Mouse (Mus musculus): ENCODE measurements around the gene Dgki.

Dgki gene

DNA sequence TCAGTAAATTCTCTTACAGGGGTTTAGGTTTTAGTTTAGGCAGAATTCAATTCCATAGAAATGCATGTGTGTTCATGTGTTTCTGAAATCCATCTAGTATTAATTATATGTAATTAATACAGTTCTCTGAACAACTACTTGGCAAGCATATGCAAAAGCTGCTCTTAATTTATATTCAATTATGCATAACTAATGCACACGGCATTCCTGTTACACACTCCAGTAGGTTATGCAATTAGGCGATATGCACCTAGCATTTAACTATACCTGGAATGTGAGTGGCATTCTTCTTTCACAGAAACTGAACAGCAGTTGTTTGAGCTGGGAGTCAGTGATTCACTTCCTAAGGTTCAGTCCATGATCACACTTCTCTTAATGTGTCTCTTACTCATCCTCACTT, 370.2 kb downstream of the Dgki start:
- DNase-seq (ENCODE audit: low spot score in 2 of 2) = no peak

- DNase-seq (ENCODE audit: low spot score in 2 of 2) = no peak
Measured at GRCm38 (mm10) chr6:36926455-36926854, 373.5 kb downstream of the Dgki start.

GRCm38 (mm10) chr6:36922006-36922405, 378.0 kb downstream of the Dgki start:
- no peak for DNase-seq (ENCODE audit: low spot score in 2 of 2)

DNA sequence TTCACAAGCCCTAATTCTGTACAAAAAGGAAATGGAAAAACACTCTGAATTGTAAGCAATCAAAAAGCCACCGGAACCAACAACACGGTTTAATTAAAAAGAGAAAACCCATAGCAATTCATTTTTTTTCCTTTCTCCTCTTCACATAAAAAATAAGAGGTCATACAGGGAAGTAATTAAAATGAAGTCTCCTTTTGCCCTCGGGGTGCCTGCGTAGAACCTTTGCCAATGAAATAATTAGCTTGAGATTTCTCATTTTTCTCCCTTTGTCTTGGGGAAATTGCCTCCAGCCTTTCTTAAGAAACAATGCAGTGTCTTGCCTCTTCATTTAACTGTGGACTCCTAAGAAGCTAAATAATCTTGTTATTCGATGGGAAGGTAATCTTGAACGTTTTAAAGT, 388.4 kb downstream of the Dgki start:
- no peak for DNase-seq (ENCODE audit: low spot score in 2 of 2)

GRCm38 (mm10) chr6:36907191-36907590, 392.8 kb downstream of the Dgki start:
- no peak for DNase-seq (ENCODE audit: low spot score in 2 of 2)

- no peak for DNase-seq (ENCODE audit: low spot score in 2 of 2)
Measured at GRCm38 (mm10) chr6:36905965-36906364, 394.0 kb downstream of the Dgki start.

DNA sequence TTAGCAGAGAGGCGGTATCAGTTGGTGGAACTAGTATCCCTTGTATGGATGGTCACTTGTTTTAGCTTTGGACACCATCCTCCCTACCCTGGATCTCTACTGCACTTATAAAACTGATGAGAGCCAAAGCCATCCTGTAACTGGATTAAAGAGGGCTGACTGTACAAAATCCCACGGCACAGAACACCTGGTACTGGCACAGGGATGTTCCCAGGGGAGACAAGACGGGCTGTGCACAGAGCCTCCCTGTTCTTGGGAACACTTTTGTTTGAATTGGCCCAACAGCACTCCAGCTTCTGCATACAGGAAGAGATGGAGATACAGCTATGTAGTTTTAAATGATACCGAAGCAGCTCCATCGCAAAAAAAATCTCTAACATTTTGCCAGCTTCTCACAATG, 395.1 kb downstream of the Dgki start:
- no peak for DNase-seq (ENCODE audit: low spot score in 2 of 2)

DNA sequence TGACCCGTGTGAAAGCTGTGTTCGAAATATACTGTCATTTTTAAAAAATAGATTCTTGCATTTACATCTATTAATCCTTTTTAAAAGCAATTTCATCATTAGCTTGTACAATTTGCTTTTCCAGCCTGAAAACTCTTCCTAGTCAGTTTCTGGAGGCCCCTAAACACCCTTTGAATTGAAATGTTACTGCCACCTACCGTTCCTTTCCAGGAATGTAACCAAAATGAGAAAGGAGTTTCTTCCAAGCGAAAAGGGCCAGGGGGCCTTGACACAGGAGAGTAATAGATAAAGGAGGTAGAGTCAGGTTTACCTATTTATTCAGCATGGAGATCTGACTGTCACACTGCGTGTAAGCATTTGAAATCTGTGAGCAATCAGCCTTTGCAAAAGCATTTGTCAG, 396.2 kb downstream of the Dgki start:
- peak in 1 of 2 experiments; percentile 75 for DNase-seq (ENCODE audit: low spot score in 2 of 2)

DNA sequence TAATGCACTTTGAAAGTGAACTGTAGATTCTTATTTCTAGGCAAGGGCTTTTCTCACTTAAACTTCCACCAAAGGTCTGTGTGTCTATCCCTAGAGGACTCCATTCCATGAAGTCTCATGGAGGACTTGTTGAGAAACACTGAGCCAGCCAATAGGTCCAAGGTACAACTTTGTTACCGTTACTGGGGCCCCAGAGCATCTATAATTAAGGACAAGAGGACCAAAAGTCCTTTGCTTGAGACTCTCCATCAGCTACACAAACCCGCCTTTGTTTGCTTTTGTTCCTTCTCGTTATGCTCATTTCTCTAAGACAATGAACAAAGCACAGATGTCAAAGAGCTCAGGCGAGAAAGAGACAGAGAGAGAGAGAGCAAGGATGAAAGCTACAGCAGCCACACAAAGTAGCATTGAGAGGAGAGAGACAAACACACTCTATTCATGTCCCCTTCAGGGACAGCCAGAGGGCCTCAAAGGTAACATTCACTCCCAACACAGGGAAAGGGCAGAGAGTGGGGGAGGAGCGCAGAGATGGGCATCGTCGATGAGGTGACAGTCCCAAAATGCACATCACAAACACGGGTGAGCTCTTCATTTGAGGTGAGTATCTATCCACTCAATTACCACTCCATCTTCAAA, 396.7 kb downstream of the Dgki start:
- no peak for DNase-seq (ENCODE audit: low spot score in 2 of 2)

DNA sequence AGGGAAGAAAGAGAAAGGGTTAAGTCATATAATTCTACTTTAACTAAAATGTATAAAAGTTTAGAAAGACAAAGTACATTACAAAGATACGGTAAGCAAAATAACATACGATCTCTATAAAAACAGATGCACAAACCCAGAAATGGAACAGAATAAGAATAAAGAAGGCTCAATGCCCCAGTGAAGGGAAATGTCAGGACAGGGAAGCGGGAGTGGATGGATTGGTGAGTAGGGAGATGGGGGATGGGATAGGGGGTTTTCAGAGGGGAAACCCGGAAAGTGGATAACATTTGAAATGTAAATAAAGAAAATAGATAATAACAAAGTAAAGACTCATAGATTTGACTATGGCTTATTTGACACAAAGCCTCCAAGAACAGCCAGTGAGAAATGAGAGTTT, 400.1 kb downstream of the Dgki start:
- DNase-seq (ENCODE audit: low spot score in 2 of 2) = no peak

DNA sequence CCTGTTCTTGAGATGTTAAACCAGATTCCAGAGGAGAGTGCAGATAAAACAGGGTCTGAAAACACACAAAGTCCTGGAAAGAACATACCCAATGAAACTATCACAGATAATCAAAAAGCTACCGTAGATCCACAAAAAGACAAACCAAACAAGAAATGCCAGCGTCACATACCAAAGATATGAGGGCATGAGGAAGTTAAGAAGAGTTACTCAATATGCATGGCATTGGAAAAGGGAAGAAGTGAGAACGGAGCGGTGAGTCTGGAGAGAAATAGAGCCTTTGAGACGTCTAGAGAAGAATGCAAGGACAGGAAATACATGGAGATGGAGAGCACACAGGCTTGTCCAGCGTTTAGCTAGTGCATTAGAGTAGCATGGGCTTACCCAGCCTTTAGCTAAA, 401.6 kb downstream of the Dgki start:
- DNase-seq (ENCODE audit: low spot score in 2 of 2) = no peak

DNA sequence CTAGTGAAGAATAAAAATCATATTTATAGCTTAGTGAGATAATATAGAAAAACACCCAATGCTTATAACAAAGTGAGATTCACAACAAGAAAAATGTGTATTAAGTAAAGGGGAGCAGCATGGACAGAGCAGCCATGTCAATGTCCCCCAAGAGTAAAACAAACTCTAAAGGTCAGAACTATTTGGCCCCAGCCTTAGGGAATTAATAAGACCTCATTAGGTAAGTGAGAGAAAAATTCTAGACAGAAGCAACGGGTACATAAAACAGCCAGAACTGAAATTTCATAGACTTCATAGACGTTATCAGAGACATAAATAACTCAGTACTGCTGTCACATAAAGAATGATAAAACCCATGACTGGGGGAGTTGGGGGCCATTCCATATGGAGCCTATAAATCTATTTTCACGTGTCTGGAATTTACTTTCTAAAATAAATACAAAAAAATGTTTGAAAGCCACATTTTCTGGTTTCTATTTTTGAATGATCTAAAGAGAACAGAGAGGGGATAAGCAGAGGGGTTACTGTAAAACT, 402.3 kb downstream of the Dgki start:
- no peak for DNase-seq (ENCODE audit: low spot score in 2 of 2)

DNA sequence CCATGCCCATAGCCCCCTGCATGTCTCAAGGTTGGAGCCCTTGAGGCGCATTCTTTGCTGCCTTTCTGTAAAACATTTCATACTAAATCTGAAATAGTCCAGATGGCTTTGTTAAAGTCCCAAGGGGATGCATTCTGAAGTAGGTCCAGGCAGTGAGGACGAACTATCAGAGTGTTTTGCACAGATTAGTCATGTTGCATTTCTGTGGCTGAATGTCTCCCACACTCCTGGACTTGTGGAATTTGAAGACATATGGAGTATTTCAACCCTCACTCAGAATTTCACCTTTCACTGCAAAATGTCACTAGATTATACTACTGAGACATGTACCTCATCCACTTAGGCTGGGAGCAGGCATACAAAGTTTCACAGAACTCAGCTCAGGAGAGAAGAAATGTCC, 403.3 kb downstream of the Dgki start:
- DNase-seq (ENCODE audit: low spot score in 2 of 2) = no peak

GRCm38 (mm10) chr6:36891820-36892219, 408.2 kb downstream of the Dgki start:
- DNase-seq (ENCODE audit: low spot score in 2 of 2) = no peak

GRCm38 (mm10) chr6:36890776-36891175, 409.2 kb downstream of the Dgki start:
- DNase-seq (ENCODE audit: low spot score in 2 of 2) = no peak

DNA sequence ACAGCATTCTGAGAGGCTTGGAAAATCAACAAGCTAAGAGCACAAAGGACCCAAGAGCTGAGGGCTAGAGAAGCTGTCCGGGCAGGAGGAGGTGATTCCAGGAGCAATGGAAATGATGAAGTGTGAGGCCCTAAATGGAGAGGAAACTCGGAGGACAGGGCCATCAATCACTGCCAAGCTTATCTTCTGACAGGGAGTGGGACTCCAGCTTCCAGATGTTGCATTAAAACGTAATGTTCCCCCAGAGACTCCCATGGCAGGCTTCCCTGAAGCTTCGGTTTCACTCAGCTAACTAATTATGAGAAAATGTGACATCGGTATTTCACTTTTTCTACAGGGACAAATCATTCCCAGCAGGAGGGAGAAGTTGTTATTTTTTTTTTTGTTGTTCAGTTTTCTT, 409.7 kb downstream of the Dgki start:
- no peak for DNase-seq (ENCODE audit: low spot score in 2 of 2)

GRCm38 (mm10) chr6:36881309-36881708, 418.7 kb downstream of the Dgki start:
- no peak for DNase-seq (ENCODE audit: low spot score in 2 of 2)

- DNase-seq (ENCODE audit: low spot score in 2 of 2) = no peak
Measured at GRCm38 (mm10) chr6:36880643-36881263, 419.2 kb downstream of the Dgki start.

GRCm38 (mm10) chr6:36877399-36877798, 422.6 kb downstream of the Dgki start:
- no peak for DNase-seq (ENCODE audit: low spot score in 2 of 2)

GRCm38 (mm10) chr6:36876426-36876825, 423.6 kb downstream of the Dgki start:
- DNase-seq (ENCODE audit: low spot score in 2 of 2) = no peak

DNA sequence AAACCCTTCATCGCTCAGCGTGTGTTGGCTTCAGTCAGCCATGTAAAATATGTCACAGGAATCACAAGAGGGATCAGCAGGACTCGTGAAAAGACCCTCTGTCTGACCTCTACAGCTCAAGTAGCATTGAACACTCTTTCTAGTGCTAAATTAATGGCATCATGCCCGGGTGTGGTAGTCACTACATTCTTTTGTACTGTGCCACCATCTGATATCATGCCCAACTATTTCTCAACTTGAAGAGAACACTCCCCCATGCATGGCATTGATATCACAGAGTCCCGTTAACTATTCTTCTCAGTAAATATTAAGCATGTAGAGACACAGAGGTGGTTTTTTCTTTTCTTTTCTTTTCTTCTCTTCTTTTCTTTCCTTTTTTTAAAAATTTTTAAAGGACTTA, 424.1 kb downstream of the Dgki start:
- DNase-seq (ENCODE audit: low spot score in 2 of 2) = no peak

- DNase-seq (ENCODE audit: low spot score in 2 of 2) = no peak
Measured at GRCm38 (mm10) chr6:36872876-36873275, 427.1 kb downstream of the Dgki start.

- DNase-seq (ENCODE audit: low spot score in 2 of 2) = no peak
Measured at GRCm38 (mm10) chr6:36868217-36868616, 431.8 kb downstream of the Dgki start.
